Mouse (Mus musculus): ENCODE data around the gene Hbs1l.

GRCm38 (mm10) chr10:21351766-21352165 lies 56.0 kb downstream of the Hbs1l start:
- TF ChIP-seq CTCF (IDR thresholded peaks at IDR 0.05; ENCODE audit: control insufficient read depth, insufficient read depth, low read length) = no peak
- TF ChIP-seq POLR2A (IDR thresholded peaks at IDR 0.05; ENCODE audit: borderline replicate concordance, control insufficient read depth, low read depth, low read length) = no peak

Measured in bone marrow, adult 2 months (tissue).